Mouse (Mus musculus) spleen, adult 12 weeks (tissue): ENCODE data around the gene Slc30a4.
A peak's percentile ranks its signal among the peaks of the same experiment; 100 is the strongest.

Source experiments
- DNase-seq: peaks from one replicate; pipeline ENCODE4 v3.0.0; 2022; ENCODE audit warnings: low spot score

Gene Slc30a4

DNA sequence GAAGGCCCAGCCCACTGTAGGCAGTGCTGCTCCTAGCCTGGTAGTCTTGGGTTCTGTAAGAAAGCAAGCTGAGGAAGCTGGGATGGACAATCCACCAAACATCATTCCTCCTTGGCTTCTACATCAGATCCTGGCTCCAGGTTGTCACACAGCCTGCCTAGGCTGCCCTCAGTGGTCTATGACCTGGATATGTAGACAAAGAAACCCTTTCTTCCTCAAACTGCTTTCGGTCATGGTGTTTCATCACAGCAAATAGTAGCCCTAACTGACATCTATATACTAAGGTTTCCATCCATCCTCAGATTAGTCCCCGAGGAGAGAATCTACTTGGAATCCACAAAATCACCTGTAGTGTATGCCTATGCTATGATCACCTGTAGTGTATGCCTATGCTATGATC is 27.3 kb downstream of the Slc30a4 start:
- no peak for DNase-seq

DNA sequence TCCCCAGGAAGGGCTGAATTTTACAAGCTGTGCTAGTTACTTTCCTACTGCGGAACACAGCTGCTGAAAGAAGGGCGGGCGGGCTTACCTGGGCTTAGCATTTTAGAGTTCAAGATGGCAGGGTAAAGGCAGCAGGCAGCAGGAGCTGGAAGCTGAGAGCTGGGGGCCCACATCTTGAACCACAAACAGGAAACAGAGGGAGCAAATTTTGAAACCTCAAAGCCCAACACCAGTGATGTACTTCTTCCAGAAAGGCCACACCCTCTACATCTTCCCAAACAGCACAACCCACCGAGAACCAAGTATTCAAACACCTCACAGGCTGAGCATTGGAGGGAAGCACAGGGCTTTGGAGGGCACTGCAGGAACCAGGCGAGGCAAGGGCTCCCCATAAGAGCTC is 29.6 kb downstream of the Slc30a4 start:
- no peak for DNase-seq

DNA sequence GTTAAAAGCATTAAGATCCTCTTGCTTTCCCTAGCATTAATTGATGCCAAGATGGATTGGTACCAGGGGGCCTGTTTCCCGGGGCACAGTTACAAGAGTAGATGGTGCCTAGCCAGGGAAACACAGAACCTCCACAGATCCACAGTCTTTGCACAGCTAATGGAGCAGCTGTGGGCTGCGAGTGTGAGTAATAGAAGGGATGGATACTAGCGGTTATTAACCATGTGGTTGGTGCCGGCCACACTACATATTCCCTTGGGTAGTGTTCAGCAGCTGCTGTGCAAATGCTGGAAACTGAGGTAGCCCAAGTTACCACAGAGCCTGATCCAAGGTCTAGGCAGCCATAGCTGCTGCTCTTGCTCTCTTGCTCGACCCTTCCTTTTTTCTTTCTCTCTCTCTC is 30.7 kb downstream of the Slc30a4 start:
- DNase-seq: no peak

DNA sequence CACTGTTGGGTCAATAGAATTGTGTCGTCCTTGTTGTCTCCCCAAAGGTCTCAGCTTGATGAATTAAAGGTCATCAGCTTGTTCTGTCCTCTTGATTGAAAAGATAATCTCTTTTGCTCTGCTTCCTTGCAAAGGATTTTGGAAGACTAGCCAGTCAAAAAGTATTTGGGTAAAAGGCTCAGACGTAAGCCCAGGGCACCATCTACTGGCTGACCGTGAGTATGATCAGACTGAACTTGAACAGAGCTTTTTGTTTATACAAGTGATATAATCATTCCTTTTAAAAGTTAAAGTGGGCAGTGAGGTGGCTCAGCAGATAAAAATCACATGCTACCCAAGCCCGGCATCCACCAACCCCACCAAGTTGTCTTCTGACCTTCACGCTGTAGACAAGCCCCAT is 34.6 kb downstream of the Slc30a4 start:
- no peak for DNase-seq

DNA sequence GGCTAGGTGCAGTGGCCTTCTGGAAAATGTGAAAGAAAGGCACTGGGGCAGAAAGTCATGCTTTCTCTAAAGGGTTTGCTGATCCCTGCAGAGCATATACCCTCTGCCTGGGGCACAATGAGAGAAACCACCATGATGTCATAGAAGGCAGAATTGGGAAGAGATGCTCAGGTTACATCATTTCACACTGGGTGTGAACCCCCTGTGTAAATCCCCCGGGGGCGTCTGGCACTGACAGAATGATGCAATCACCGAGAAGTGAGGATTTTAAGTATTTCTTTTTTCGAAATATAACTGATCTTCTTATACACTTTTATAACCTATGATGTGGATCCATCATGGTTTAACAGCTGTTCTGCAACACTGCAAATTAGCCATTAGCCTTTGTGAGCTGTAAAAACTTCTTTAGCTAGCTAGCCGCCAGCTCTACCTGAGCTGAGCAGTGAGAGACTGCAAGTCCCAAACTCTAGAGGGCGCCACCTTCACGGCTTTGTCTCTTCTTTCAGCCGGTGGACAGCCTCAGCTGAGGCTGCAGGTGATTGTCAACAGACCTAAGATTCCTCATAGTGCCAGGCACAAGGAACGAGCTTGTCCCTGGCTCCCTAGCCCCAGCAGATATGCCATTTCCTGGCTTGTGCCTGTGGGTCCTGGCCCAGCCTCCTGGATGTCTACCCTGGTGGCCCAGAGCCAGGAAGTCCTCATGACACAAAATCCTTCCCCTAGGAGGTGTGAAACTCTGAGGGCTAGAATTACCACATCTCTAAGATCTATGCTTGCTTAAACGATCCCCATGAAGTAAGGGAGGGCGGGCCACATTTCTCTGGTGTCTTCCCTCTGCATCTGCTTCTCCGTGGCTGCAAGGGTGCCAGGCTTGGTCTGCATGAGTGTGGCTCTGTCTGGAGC is 36.2 kb downstream of the Slc30a4 start:
- no peak for DNase-seq

DNA sequence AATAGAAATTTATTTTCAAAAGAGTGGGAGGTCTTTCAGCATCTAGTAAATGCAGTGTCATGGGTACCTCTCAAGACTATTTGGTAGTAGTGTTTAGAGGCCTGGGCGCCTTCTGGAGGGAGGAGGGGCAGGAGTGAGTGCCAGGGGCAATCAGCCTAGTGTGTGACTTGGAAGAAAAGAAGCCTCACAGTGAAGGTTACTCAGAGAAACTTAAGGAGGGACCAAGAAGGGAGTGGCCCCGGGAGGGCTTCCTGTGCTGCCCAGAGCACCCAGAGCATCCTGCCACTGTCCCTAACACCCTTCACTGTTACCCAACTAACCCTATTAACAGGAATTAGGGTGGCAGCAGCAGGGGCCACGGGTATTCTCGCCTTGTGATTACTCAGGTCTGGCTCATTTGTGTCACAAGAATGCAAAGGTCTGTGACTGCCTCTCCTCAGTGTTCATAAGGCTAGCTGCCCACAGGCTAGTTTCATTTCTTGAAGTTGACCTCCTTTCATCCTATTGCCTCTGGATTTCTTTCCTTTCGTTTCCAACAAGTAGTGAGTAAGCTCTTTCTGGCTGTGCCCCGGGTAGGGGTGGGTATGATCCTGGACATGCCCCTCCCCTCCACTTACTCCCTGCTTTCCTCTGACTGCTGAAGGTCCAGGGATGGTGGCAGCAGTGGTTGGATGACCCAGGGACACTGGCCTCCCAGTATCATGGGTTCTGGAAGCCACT is 37.0 kb downstream of the Slc30a4 start:
- DNase-seq: no peak

DNA sequence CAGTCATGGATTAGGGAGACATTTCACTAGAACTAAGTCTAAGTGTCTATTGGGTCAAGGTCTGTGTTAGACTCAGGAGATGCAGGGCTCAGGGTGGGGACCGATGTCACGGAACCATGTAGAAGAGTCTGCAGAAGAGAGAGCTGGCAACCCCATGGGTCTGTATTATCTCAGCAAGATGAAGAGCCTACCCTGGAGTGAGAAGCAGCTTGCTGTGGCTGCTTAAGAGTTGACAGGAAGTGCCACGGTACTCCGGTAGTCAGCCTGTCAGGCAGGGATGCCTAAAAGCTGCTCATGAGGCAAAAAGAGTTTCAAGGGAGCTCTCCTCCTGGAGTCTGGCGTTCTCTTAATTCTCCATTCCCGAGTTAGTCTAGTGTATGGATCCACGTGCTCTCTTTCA is 42.6 kb downstream of the Slc30a4 start:
- no peak for DNase-seq

DNA sequence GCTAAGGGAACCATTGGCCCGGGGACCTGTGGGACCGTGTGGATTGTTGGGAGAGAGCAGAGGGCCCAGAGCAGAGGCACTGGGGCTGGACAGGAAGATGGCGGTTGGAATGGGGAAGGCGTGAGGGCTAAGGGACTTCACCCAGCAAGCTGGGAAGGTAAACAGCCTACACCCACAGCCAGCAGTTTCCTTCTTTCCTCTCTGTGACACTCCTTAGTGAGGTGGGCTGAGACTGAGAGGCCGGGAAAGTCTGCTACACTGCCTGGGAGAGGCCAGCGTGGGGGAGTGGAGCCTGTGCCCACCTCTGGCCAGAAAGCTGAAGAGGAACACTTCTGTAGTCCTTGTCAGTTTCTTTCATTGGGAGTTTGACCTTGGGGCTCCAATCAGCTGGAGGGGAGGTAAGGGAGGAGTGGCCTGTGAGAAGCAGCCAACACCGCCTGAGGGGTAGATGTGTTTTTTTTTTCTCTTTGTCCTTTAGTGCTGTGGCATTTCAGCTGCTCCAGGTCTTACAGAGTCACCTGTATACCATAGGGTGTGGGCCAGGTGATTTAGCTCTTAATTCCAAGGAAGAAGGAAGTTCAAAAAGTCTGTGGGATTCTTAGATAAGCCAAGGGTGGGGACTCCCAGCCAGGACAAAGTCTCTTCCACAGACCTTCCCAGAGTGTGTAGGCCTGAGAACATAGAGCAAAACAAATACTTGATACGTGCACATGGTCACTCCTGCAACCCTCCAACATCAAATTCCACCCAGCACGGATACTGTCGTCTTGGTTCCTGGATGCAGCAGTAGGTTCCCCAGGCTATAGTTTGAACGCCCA is 44.5 kb downstream of the Slc30a4 start:
- no peak for DNase-seq

DNA sequence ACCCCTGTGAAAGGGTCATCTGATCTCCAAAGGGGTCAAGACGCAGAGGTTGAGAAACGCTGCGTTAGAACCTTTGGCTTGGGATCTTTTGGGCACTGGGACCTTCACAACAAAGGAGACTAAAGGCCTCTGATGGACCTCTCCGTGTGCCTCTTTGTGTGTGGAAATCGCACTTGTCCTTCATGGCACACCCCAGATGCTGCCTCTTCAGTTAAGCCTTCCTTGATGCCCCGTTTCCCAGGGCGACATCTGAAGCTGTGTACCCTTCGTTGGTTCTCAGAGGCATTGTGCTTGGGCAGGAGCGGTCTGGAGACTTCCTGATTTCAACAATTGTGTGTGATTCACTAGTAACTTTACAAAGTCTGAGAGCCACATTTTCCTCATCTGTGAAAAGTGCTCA is 45.7 kb downstream of the Slc30a4 start:
- DNase-seq: no peak

DNA sequence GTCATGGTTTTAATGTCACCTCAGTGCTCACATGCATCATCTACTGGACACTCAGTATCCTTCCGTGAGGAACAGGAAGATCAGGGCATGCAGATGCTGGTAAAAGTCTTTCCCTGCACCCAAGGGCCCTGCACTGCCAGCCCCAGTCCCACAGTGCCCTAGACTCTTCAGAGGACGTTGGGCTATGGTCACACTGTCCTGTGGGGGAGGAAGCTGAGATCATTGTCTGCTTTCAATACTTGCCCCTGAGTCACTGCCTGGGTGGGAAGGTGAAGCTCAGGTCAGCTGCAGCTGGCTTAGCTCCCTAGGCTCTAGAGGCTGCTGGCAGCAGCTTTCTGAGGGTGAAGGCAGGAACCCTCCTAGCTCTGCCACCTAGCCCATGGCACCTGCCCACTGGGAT is 46.4 kb downstream of the Slc30a4 start:
- DNase-seq: no peak

DNA sequence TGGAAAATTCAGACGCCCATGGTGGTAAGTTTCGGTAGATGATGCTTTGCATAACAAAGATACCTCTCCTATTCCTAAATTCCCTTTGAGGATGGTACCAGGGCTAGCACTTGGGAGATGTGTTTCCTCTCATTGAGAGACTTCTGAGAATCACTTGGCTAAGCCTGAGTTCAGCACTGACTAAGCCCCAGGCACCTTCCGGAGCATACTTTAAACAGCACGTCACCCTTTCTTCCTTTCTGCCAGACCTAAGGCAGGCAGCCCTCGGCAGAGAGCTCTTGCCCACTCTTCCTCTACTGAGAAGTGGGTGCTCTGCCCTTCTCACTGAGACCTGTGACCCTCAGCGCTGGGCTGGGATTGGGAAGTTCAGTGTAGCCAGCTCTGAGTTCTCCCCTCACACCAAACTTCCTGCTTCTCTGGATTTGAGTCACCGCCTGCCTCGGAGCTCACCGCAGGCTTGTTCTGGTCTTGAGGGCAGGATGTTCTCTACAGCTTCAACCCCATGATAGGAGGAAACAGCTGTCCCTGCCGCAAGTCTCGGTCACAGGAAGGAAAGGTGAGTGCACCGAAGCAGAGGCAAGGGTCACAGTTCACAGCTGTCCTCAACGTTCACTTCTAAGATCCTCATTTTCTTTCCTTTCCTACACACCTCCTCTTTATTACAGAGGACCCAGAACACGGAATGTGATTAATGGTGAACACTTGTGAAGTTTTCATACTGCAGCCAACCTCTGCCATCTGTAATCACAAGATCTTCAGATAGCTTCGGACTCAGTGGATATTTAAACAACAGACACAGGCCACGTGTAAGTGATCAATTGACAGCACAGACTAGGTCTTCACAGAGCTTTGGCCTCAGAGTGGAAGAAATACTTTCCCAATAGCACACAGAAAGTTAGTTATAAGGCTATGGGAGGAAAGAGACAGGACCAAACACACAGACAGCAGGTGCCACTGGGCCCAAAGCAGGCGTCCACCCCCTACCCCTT is 50.1 kb downstream of the Slc30a4 start:
- peak; percentile 30 for DNase-seq

DNA sequence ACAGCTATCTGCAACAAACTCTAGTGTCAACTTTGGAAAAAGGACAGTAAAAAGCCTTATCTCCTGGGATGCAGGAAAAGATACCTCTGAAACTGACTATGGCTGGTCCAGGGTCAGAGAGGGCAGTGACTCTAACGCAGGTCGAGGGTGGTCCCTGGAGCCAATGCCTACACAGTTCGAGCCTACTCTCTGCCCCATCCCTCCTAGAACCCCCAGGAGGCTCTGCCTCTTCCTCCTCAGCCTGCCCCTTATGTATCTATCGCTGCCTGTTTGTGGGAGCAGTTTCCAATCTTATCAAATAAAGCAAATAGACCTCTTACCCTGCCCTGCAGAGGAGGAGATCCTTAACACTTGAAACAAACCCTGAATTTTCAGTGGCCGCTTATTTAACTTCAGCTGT is 63.8 kb downstream of the Slc30a4 start:
- DNase-seq: no peak

DNA sequence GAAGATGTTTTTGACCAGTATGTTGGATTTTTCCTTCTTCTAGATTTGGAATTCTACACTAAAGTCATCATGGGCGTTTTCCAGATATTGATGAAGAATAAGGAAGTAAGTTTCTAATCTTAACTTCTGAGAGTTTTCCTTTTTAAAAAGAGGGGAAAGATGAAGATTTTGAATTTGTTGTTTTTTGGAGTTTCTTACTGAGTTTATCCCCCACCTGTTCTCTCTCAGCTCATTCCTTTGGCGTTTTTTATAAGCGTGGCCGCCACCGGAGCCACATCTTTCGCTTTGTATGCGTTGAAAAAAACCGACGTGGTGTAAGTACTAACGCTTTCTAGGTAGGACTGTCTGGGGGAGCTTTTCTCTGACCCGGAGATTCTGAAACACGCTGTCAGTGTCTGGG is 64.4 kb downstream of the Slc30a4 start:
- DNase-seq: no peak

DNA sequence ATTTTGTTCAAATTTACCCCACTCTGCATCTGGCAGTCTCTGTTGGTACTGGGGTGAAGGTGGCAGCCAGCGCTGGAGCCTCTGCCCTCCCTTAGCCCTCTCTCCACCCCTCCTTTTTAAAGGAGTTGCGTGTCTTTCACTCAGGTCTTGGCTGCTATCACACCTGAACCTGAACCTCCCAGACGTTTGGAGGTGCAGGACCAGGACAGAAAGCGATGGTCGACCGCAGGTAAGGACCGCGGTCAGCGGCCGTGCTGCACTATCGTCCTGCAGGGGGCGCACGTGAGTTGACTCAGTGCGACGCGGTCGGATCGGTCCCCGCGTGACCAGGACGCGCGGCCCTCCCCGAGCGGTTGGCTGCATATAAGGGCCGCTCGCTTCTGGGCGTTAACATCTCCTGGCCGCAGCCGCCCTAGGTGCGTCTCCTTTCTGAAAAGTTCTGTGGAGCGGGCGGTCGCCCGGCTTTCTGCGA is 64.9 kb downstream of the Slc30a4 start:
- peak; percentile 47 for DNase-seq

DNA sequence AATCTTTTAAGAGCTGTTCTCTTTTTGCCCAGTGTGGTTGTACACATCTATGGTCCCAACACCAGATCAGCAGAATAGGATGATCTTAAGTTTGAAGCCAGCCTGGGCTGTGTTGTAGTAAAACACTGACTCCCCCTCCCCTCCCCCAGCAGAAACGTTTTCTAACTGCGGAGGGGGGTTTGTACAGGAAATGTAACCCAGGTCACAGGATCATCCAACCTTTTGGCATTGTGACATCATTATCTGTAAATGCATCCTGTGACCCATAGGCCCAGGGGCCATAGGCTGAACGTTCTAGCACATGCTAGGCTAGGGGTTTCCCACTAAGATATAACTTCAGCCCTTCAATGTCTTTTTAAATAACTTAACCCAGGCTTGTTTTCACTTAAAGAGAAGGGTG is 65.8 kb downstream of the Slc30a4 start, which contains the start of gene AA467197:
Gene AA467197 (plus strand): TSS at position 301 of the 400 bp plus-strand sequence.
- DNase-seq: no peak
